Mouse (Mus musculus): ENCODE results near the gene 4930452B06Rik.
"Not testable (repeated sequence)": the region's sequence is repeated elsewhere in the genome, so short reads cannot be mapped to it uniquely, and the experiment has no call there.

Gene 4930452B06Rik

GRCm38 (mm10) chr14:8665636-8666411 is at the start of gene 4930452B06Rik:
4930452B06Rik (minus strand) TSS chr14:8666240.
- peak; percentile 22 for DNase-seq (ENCODE audit: low spot score)

- no peak for DNase-seq (ENCODE audit: low spot score)
Measured at GRCm38 (mm10) chr14:8712674-8713073, 46.6 kb upstream of the 4930452B06Rik start.

GRCm38 (mm10) chr14:8689451-8689850 is 23.4 kb upstream of the 4930452B06Rik start:
- DNase-seq (ENCODE audit: low spot score): no peak

- DNase-seq (ENCODE audit: low spot score): no peak
Measured at GRCm38 (mm10) chr14:8688462-8688861, 22.4 kb upstream of the 4930452B06Rik start.

GRCm38 (mm10) chr14:8686185-8686584 is 20.1 kb upstream of the 4930452B06Rik start:
- DNase-seq (ENCODE audit: low spot score): no peak

GRCm38 (mm10) chr14:8679896-8680295 is 13.9 kb upstream of the 4930452B06Rik start:
- DNase-seq (ENCODE audit: low spot score): no peak

GRCm38 (mm10) chr14:8660359-8660758 is 5.7 kb downstream of the 4930452B06Rik start:
- no peak for DNase-seq (ENCODE audit: low spot score)

GRCm38 (mm10) chr14:8641650-8642279 is 24.3 kb downstream of the 4930452B06Rik start:
- no peak for DNase-seq (ENCODE audit: low spot score)

- no peak for DNase-seq (ENCODE audit: low spot score)
Measured at GRCm38 (mm10) chr14:8632211-8632610, 33.8 kb downstream of the 4930452B06Rik start.

- DNase-seq (ENCODE audit: low spot score): no peak
Measured at GRCm38 (mm10) chr14:8628406-8628805, 37.6 kb downstream of the 4930452B06Rik start.

- DNase-seq (ENCODE audit: low spot score): no peak
Measured at GRCm38 (mm10) chr14:8627481-8627880, 38.6 kb downstream of the 4930452B06Rik start.

GRCm38 (mm10) chr14:8621164-8621563 is 44.9 kb downstream of the 4930452B06Rik start:
- no peak for DNase-seq (ENCODE audit: low spot score)

- DNase-seq (ENCODE audit: low spot score): no peak
Measured at GRCm38 (mm10) chr14:8620580-8620979, 45.5 kb downstream of the 4930452B06Rik start.

- no peak for DNase-seq (ENCODE audit: low spot score)
Measured at GRCm38 (mm10) chr14:8615636-8616035, 50.4 kb downstream of the 4930452B06Rik start.

- DNase-seq (ENCODE audit: low spot score): not testable (repeated sequence)
Measured at GRCm38 (mm10) chr14:8614430-8614829, 51.6 kb downstream of the 4930452B06Rik start.

- no peak for DNase-seq (ENCODE audit: low spot score)
Measured at GRCm38 (mm10) chr14:8612080-8612479, 54.0 kb downstream of the 4930452B06Rik start.

GRCm38 (mm10) chr14:8610108-8610507 is 55.9 kb downstream of the 4930452B06Rik start:
- no peak for DNase-seq (ENCODE audit: low spot score)

- no peak for DNase-seq (ENCODE audit: low spot score)
Measured at GRCm38 (mm10) chr14:8608559-8609171, 57.4 kb downstream of the 4930452B06Rik start.

GRCm38 (mm10) chr14:8604898-8605297 is 61.1 kb downstream of the 4930452B06Rik start:
- DNase-seq (ENCODE audit: low spot score): no peak

GRCm38 (mm10) chr14:8585031-8585430 is 81.0 kb downstream of the 4930452B06Rik start:
- no peak for DNase-seq (ENCODE audit: low spot score)

GRCm38 (mm10) chr14:8551006-8551405 is 115.0 kb downstream of the 4930452B06Rik start:
- not testable (repeated sequence) for DNase-seq (ENCODE audit: low spot score)

- no peak for DNase-seq (ENCODE audit: low spot score)
Measured at GRCm38 (mm10) chr14:8549108-8549507, 116.9 kb downstream of the 4930452B06Rik start.

GRCm38 (mm10) chr14:8536024-8536423 is 130.0 kb downstream of the 4930452B06Rik start:
- DNase-seq (ENCODE audit: low spot score): no peak
